Mouse (Mus musculus) stomach, embryonic 14.5 days (tissue): ENCODE data around the gene Ssbp3. TPM values are rescaled to one million over a fixed set of nuclear protein-coding genes. Genes with fewer than 3 reads are reported as not detected.

Experiments
- ATAC-seq: fragments of 200-750 bp; cut with Nextera tagmentation; 2 replicates; pipeline ENCODE4 v1.8.0; 2017; ENCODE audit warnings: low read depth, moderate TSS enrichment; ENCODE audit not compliant: insufficient number of reproducible peaks, insufficient read depth, low FRiP score
- H3K27ac ChIP-seq: fragments of 300-500 bp; sonication (generic); 2 replicates; pipeline ENCODE4 v1.5.1; 2014; ENCODE audit warnings: mild to moderate bottlenecking, low read length, moderate library complexity, mixed read lengths
- H3K27me3 ChIP-seq: fragments of 300-500 bp; sonication (generic); 2 replicates; pipeline ENCODE4 v1.6.1; 2014; ENCODE audit warnings: low read length, control low read depth, mixed read lengths; ENCODE audit not compliant: control insufficient read depth, insufficient read depth
- H3K36me3 ChIP-seq: fragments of 300-500 bp; sonication (generic); 2 replicates; pipeline ENCODE4 v1.6.1; 2014; ENCODE audit warnings: mild to moderate bottlenecking, control low read depth, low read length, moderate library complexity, mixed read lengths; ENCODE audit not compliant: control insufficient read depth, insufficient read depth
- H3K4me1 ChIP-seq: fragments of 300-500 bp; sonication (generic); 2 replicates; pipeline ENCODE4 v1.6.1; 2014; ENCODE audit warnings: low read length, control low read depth, mixed read lengths; ENCODE audit not compliant: control insufficient read depth, insufficient read depth
- H3K4me2 ChIP-seq: fragments of 300-500 bp; sonication (generic); replicated peaks from 2 replicates; pipeline ENCODE4 v1.6.1; 2014; ENCODE audit warnings: low read depth, low read length, control low read depth
- H3K4me3 ChIP-seq: fragments of 300-500 bp; sonication (generic); 2 replicates; pipeline ENCODE4 v1.5.1; 2014; ENCODE audit warnings: low read depth, low read length, control low read depth
- H3K9ac ChIP-seq: fragments of 300-500 bp; sonication (generic); replicated peaks from 2 replicates; pipeline ENCODE4 v1.6.1; 2014; ENCODE audit warnings: low read depth, mild to moderate bottlenecking, control low read depth, low read length, moderate library complexity, mixed read lengths
- H3K9me3 ChIP-seq: fragments of 300-500 bp; sonication (generic); 2 replicates; pipeline ENCODE4 v1.6.1; 2016; ENCODE audit warnings: low read depth, low read length, control low read depth; ENCODE audit not compliant: control insufficient read depth
- whole genome bisulfite sequencing: fragments of 180-500 bp; shearing (Covaris S2); extraction: QIAGEN DNeasy Blood & Tissue Kit; methylation state at CpG from one replicate; pipeline ENCODE4 v1.1.7; 2014; 5-methylcytosine and 5-hydroxymethylcytosine counted together
- polyA plus RNA-seq: library from polyadenylated mRNA; unstranded; fragments of >200 nt; fragmentation: Nextera tagmentation; extraction: Ambion mirVana; gene quantifications from 2 replicates; pipeline ENCODE4 v1.2.1, GENCODE M21; 2014

The Ssbp3 gene
- polyA plus RNA-seq, 1 experiment from 2014 or later = 79.9 TPM

DNA sequence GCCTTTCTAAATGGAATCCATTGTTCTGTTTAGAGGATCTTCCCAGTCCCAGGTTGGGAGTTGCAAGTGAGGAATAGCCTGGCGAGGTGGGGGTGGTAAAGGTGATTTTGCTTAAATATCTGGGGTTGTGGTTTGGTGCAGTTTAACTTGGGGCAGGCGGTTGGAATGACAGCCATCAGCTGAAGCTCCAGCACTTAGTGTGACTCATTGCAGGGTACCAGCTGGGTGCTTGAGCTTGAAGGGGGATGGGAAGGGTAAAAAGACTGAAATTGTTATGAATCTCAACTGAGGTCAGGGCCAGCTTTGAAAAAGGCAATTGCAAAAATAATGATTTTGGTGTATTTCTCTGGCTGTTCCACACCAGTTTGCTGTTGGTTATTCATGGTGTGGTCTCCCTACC is 50.0 kb downstream of the Ssbp3 start:
- no peak overlapping the region for H3K4me2 ChIP-seq
- 0 out of 2 replicates have a peak, but pooled peaks cover 4% of the 10 kb centered on the region for H3K36me3 ChIP-seq
- WGBS = 80% methylated on average over 2 of the region's 2 CpGs
- H3K9ac ChIP-seq = no peak overlapping the region
- no peaks in the 10 kb centered on the region for H3K9me3 ChIP-seq
- ATAC-seq = no peak
- H3K27me3 ChIP-seq = no peaks in the 10 kb centered on the region
- peak overlapping the region; percentile 18; the same call in 1 of the 2 replicates for H3K27ac ChIP-seq
- no peak overlapping the region for H3K4me3 ChIP-seq
- H3K4me1 ChIP-seq = peaks cover 69% of the 10 kb centered on the region

DNA sequence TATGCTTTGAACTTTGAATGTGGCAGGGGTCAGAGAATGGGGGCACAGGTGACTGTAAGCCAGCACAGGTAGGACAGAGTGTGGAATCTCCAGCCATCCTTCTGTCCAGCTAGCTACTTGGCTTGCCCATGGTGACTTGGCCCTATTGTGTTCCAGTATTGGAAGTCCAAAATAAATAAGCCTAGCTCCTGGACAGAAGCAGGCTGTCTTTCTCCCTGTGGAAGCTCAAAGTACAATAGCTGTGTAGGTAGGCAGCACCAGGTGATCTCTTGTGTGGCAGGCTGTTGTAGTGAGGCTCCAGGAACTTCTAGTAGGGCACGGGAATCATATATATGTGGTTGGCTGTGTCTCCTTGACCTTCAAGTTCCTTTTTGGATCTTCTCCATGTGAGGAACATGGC is 50.8 kb downstream of the Ssbp3 start:
- Histone ChIP-seq H3K4me2 (no peak overlapping the region), H3K27me3 (no peaks in the 10 kb centered on the region), H3K9me3 (no peaks in the 10 kb centered on the region), H3K36me3 (0 out of 2 replicates have a peak, but pooled peaks cover 4% of the 10 kb centered on the region), H3K4me3 (no peak overlapping the region), H3K9ac (no peak overlapping the region), H3K27ac (no peak overlapping the region), H3K4me1 (peaks cover 63% of the 10 kb centered on the region; the same call in 1 of the 2 replicates)
- no peak for ATAC-seq
- 85% methylated on average over 1 of the region's 1 CpGs for WGBS

DNA sequence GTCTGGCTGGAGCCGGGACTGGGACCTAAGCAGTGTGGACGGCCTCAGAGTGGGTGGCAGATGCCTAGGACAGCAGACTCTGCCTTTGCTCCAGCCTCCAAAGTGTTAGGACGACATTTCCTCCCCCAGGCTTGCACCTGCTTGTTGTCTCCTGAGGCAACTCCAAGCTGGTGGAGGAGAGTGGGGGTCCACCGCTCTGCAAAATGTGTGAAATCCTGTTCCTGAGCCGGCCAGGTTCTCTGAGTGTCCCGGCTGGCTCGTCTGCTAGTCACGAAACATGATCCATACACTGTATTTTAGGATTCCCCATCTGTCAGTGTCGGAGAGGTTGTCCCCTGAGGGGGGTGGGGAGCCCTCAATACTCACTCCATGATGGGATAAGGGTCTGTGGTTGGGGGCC is 53.9 kb downstream of the Ssbp3 start:
- Histone ChIP-seq H3K4me1 (peaks cover 52% of the 10 kb centered on the region; the same call in 1 of the 2 replicates), H3K4me3 (no peak overlapping the region), H3K27me3 (no peaks in the 10 kb centered on the region), H3K9me3 (no peaks in the 10 kb centered on the region), H3K27ac (no peak overlapping the region), H3K36me3 (0 out of 2 replicates have a peak, but pooled peaks cover 4% of the 10 kb centered on the region), H3K9ac (no peak overlapping the region), H3K4me2 (no peak overlapping the region)
- 49% methylated on average over 9 of the region's 9 CpGs for WGBS
- no peak for ATAC-seq

DNA sequence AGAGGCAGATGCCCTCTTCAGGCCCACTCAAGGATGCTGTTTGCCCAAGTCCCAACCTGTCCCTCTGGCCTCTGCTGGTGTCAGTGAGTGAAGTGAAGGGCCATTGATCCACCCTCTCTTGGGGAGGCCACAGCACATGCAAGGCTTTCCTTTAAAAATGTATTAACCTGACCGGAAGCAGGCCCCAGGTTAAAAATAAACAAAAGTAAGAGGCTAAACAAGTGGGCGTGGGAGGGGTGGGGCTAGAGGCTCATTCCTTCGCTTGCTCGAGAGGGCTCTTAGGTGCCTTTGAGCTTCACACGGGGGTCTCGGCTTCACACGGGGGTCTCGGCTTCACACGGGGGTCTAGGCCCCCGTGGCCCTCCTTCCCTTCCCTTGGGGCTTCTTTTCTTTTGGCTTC is 54.5 kb downstream of the Ssbp3 start:
- no peak overlapping the region for H3K27ac ChIP-seq
- no peaks in the 10 kb centered on the region for H3K9me3 ChIP-seq
- no peak overlapping the region for H3K4me3 ChIP-seq
- WGBS = 57% methylated on average over 10 of the region's 10 CpGs
- no peak overlapping the region for H3K9ac ChIP-seq
- ATAC-seq = no peak
- 0 out of 2 replicates have a peak, but pooled peaks cover 4% of the 10 kb centered on the region for H3K36me3 ChIP-seq
- H3K4me2 ChIP-seq = no peak overlapping the region
- no peaks in the 10 kb centered on the region for H3K27me3 ChIP-seq
- peaks cover 46% of the 10 kb centered on the region; the same call in 1 of the 2 replicates for H3K4me1 ChIP-seq

DNA sequence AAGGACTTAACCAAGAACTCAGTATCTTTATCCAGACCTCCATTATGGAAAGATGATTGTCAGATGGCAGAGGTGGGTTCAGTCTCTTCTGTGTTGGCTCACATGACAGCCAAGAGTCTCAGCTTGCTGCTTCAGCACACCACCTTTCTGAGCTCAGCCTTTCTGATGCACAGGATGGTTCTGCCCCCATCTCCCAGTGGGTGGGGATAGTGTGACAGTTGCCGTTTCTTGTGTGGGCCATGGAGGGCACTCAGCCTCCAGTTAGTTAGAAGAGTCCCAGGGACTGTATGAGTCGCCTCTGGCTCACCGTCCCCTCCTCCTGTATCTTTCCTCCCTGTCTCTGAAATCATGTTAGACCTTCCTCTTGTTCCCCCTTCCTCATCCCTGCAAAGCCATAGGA is 55.9 kb downstream of the Ssbp3 start:
- no peak for ATAC-seq
- peaks cover 4% of the 10 kb centered on the region; the same call in 1 of the 2 replicates for H3K36me3 ChIP-seq
- H3K4me1 ChIP-seq = peaks cover 46% of the 10 kb centered on the region
- H3K27ac ChIP-seq = no peak overlapping the region
- H3K27me3 ChIP-seq = no peaks in the 10 kb centered on the region
- no peak overlapping the region for H3K4me3 ChIP-seq
- no peak overlapping the region for H3K4me2 ChIP-seq
- no peak overlapping the region for H3K9ac ChIP-seq
- WGBS = 69% methylated on average over 3 of the region's 3 CpGs
- no peaks in the 10 kb centered on the region for H3K9me3 ChIP-seq

DNA sequence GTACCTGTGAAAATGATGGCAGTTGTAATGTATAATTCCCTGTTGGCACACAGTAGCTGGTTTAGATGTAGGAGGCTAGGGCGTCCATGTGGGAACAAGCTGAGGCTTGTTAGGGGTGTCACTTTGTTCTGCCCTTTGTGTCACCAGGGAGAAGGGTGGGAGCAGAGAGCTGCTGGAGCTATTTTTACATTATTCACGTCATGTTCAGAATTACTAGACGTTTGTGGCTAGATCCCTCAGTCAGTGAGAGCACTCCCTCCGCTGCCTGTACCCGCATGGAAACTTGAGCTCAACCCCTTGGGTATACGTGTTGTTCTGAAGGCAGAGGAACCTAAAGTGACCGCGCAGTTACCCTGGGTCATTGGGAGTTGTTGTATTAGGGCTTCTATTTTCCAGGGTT is 58.4 kb downstream of the Ssbp3 start:
- Histone ChIP-seq H3K4me2 (no peak overlapping the region), H3K9me3 (no peaks in the 10 kb centered on the region), H3K27me3 (no peaks in the 10 kb centered on the region), H3K36me3 (peaks cover 4% of the 10 kb centered on the region; the same call in 1 of the 2 replicates), H3K4me1 (peaks cover 42% of the 10 kb centered on the region), H3K9ac (no peak overlapping the region), H3K4me3 (no peak overlapping the region), H3K27ac (peak overlapping the region; percentile 48)
- 74% methylated on average over 8 of the region's 8 CpGs for WGBS
- ATAC-seq = no peak

DNA sequence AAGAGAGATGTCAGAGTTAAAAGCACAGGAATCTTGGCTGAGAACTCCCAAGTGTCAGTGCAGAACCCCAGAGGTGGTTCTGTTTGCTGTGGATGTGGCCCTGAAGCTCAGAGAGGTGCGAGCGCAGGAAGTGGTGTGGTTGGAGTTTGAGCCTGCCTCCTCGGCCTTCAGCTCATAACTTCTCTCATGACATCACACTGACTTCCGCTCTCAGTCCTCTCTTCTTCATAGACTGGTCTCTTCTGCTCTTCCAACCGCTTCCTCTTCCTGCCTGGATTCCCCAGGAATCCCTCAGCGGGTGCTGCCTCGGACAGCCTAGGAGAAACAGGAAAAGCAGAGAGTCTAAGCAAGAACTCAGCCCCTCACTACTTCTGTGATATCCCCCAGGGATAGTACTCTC is 60.3 kb downstream of the Ssbp3 start:
- H3K36me3 ChIP-seq = no peaks in the 10 kb centered on the region; the same call in 1 of the 2 replicates
- H3K4me3 ChIP-seq = no peak overlapping the region
- WGBS = 67% methylated on average over 7 of the region's 7 CpGs
- H3K27me3 ChIP-seq = no peaks in the 10 kb centered on the region
- no peak overlapping the region; the same call in 1 of the 2 replicates for H3K27ac ChIP-seq
- no peak overlapping the region for H3K4me2 ChIP-seq
- ATAC-seq = no peak
- no peak overlapping the region for H3K9ac ChIP-seq
- no peaks in the 10 kb centered on the region for H3K9me3 ChIP-seq
- peaks cover 48% of the 10 kb centered on the region for H3K4me1 ChIP-seq

DNA sequence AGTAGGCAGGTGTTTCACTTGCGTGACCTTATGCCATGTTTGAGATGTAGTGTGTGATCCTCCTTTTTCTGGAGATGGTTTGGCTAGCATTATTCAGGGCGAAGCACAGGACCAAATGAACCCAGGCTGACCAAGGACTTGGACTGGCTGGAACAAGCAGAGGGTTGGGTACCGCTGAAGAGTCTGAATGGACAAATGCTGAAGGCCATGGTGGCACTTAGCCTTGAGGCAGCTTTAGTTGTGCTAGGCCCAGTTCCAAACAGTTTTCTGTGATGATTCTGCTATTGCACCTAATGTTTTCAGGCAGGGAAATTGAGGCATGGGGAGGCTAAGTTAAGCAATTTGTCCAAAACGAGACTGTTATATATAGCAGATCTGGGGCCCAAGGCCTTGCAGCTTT is 61.6 kb downstream of the Ssbp3 start:
- Histone ChIP-seq H3K9me3 (no peaks in the 10 kb centered on the region), H3K4me3 (no peak overlapping the region), H3K27ac (no peak overlapping the region), H3K27me3 (no peaks in the 10 kb centered on the region), H3K4me2 (no peak overlapping the region), H3K4me1 (peaks cover 51% of the 10 kb centered on the region), H3K9ac (no peak overlapping the region), H3K36me3 (no peaks in the 10 kb centered on the region; the same call in 1 of the 2 replicates)
- 87% methylated on average over 4 of the region's 4 CpGs for WGBS
- no peak for ATAC-seq
